Mouse (Mus musculus): ENCODE results near the gene Atp5b.
A peak's percentile ranks its signal among the peaks of the same experiment; 100 is the strongest.
"Not testable (repeated sequence)": the region's sequence is repeated elsewhere in the genome, so short reads cannot be mapped to it uniquely, and the experiment has no call there.

Atp5b gene

GRCm38 (mm10) chr10:128069201-128069600 is 13.9 kb upstream of the Atp5b start:
- no peak for DNase-seq (ENCODE audit: low spot score)

DNA sequence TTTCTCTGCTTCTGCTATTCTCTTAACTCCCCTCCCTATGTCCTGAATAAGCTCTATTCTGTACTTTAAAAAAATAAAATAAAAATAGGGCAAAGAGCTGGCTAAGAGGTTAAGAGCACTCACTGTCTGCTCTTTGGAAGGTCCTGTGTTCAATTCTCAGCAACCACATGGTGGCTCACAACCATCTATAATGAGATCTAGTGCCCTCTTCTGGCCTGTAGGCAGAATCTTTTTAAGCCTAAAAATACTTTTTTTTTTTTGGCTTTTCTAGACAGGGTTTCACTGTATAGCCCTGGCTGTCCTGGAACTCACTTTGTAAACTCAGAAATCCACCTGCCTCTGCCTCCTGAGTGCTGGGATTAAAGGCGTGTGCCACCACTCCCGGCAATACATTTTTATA is 12.6 kb upstream of the Atp5b start:
- DNase-seq (ENCODE audit: low spot score): not testable (repeated sequence)

DNA sequence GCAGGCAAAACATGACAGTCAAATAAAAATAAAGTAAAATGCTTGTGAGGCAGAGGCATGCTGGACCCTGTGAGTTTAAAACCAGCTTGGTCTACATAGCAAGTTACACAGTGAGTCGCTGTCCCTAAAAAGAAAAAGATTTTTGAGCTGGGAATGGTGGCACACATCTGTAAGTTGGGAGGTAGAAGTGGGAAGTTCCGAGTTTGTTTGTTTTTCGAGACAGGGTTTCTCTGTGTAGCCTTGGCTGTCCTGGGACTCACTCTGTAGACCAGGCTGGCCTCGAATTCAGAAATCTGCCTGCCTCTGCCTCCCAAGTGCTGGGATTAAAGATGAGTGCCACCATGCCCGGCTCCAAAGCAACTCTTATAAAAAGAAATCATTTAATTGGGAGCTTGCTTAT is 4.8 kb upstream of the Atp5b start:
- DNase-seq (ENCODE audit: low spot score): not testable (repeated sequence)

DNA sequence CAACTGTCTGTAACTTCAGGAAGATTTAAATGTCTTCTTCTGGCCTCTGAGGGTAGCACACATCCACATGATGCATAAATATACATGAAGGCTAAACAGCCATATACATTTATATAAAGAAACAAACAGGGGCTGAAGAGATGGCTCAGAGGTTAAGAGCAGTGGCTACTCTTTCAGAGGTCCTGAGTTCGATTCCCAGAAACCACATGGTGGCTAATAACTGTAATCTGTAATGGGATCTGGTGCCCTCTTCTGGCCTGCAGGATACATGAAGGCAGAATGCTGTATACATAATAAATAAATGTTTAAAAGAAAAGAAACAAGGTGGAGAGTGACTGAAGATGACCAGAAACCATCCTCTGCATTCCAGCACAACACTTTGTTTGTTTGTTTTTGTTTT is 2.6 kb upstream of the Atp5b start:
- peak; percentile 28 for DNase-seq (ENCODE audit: low spot score)

DNA sequence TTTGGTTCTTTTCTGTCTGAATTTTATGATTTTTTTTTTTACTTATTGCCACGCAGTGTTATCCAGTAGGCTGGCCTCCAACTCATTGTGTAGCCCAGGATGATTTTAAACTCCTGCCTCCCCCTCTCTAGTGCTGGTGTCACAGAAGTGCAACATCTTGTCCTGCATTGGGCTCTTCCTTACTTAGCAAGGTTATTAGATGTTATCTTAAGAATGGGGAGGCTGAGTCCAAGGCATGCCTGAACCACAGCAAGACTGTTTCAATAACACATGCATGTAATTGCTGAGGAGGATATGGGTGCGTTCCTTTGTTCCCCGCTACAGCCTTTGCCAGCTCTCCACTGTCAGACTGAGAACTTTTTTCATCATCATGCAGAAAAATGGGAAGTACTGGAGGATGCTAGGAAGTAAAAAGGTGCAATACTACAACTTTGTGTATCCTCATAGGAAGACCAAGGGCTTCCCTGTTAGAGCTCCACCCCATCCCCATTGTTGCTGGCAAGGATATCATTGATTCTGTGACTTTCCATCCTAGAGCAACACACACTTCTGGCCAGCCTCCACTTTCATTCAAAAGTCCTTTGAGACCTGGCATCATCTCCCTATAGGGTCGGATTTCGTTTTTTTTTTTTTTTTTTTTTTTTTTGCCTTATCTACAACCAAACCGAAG is 1.1 kb upstream of the Atp5b start:
- DNase-seq (ENCODE audit: low spot score): no peak

DNA sequence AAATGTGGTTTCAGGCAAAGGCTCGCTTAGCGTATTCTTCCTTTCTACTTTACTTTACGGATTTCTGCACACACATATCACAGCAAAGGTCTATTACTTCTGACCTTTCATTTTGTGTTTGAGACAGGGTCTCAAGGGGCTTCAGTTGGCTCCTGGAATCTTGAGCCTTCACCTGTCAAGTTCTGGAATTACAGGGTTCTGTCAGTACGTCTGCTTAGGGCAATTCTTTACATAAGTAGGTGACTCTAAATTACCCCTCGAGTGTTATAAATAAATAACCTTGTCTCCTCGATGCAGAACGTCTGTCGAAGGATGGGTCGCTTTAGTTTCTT is 630 bp upstream of the Atp5b start:
- DNase-seq (ENCODE audit: low spot score): no peak

- DNase-seq (ENCODE audit: low spot score): no peak
These were observed 615 bp downstream of the Atp5b start for GRCm38 (mm10) chr10:128083688-128084087.

DNA sequence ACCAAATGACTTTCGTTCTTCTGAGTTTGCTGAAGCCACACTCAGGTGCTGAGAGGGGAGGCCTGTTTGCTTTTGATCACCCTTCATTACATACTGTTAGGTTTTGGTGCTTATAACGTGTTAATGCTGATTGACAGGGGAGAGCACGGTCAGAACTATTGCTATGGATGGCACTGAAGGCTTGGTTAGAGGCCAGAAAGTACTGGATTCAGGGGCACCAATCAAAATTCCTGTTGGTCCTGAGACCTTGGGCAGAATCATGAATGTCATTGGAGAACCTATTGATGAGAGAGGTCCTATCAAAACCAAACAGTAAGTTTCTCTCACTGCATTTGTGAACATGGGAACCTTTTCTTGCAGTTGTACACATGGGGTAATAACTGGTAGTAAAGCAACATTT is 1.1 kb downstream of the Atp5b start:
- DNase-seq (ENCODE audit: low spot score): no peak

DNA sequence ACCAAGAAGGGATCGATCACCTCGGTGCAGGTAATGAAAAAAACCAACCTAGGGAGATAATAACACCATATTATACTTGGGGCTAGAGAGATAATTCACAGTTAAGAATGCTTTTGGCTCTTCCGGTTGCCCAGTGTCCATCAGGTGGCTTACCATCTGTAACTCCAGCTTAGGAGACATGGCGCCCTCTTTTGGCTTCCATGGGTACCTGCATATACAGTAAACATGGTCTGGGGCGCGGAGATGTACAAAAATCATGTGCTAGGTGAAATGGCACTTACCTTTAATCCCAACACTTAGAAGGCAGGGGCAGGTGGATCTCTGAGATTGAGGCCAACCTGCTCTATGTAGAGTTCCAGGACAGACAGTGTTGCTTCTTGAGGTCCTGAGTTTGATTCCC is 3.3 kb downstream of the Atp5b start:
- peak; percentile 26 for DNase-seq (ENCODE audit: low spot score)

DNA sequence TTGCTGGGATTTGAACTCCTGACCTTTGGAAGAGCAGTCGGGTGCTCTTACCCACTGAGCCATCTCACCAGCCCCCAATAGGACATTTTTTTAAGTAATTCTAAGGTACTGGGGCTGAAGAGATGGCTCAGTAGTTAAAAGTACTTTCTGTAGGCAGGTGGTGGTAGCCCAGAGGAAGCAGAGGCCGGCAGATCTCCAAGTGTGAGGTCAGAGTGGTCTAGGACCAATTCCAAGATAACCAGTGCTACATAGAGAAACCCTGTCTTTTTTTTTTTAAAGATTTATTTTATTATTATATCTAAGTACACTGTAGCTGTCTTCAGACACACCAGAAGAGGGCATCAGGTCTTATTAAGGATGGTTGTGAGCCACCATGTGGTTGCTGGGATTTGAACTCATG is 4.1 kb downstream of the Atp5b start:
- DNase-seq (ENCODE audit: low spot score): not testable (repeated sequence)

DNA sequence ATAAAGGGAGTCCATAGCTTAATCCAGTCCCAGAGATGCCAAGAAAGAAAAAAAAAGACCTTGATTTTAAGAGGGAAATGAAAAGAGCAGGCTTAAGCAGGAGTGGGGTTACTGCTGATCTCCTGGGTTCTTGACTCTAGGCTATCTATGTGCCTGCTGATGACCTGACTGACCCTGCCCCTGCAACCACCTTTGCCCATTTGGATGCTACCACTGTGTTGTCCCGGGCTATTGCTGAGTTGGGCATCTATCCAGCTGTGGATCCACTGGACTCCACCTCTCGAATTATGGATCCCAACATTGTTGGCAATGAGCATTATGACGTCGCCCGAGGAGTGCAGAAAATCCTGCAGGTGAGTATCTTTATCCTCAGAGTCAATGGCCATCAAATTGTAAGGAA is 5.1 kb downstream of the Atp5b start:
- DNase-seq (ENCODE audit: low spot score): no peak

- DNase-seq (ENCODE audit: low spot score): no peak
These were observed 6.8 kb downstream of the Atp5b start for GRCm38 (mm10) chr10:128089842-128090241.

DNA sequence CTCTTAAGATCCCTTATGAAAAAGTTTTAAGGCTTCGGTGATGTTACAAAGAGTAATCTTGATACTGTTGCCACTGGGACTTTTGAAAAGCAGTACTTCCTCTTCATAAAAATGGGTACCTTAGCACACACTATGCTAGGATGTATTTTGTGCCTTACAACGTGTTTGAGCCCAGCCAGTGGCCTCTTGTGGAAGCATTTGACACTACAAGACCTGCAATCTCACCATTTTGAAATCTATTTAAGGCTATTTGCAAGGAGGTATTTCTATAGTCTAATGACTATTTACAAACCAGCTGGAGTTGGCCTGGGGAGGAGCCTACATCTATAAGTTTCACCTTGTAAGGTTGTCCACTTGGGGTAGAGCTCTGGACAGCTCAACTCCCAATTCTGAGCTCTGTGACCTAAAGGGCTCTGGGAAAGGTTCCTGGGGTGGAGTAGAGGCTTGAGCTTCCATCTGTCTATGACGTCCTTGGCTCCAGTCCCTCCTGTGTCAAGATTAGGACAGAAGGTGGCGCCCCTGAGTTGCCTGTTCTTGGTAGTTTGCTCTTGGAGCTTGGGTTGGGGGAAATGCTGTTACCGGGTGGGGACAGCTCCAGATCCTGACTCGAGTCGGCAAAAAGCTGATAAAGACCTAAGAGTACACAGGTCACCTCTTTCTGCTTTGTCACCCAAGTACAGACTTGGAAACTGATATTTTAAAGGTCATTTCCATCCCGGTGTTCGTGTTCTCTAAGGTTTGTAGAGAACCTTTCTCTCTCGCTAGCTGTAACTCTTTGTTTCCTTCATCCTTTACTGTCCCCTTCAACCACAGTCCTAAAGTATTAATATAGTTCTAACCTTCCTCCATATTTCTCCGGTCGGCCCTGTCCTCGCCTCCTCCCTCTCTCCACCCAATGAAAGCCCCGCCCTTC is 7.8 kb downstream of the Atp5b start:
- DNase-seq (ENCODE audit: low spot score): peak; percentile 89

GRCm38 (mm10) chr10:128091564-128092505 is 8.8 kb downstream of the Atp5b start, which contains the start of gene Baz2a:
Gene Baz2a (plus strand): TSS chr10:128091577.
- peak; percentile 59 for DNase-seq (ENCODE audit: low spot score)

DNA sequence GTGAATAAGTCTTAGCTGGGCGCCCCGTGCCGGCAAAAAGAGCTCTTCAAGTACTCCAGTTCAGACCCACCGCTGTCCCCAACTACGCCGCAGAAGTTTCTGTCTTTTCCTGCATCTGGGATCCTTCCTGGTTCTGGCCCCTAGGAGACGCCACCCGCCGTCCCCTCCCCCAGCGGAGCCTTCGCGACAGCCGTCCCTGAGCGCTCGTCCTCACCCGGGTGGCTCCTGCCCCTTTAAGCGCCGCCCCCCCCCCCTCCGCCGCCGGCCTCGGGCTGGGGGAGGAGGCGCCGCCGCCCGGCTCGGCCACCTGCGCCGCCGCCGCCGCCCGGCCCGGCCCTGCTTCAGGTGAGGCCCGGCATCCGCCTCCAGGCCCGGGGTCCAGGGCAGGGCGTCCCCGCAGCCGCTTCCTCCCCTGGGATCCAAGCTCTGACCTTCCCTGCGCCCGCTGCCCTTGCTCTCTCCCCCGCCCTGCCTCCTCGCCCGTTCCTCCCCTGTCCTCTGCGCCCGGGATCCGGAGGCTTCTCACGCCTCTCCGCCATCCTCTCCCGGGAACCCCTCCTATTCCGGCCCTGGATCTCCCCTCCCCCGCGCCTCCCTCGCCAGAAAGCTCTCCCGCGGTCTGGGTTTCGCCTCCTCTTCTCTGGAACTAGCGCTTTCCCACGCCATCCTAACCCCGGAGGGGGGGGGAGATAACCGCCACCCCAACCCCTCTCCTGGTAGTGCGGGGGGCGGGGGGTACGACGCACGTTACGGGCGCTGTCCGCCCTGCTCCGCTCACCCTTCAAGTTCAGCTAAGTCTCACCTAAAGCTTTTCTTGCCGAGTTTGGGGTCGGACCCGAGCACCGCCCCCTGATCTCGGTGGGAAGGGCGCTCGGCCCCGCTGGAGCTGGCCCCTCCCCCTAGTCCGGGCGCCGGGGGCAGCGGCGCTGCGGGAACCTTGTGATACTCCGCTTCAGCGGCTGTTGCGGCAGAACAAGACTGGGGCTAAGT is 9.7 kb downstream of the Atp5b start:
- DNase-seq (ENCODE audit: low spot score): peak; percentile 41

- DNase-seq (ENCODE audit: low spot score): peak; percentile 37
These were observed 10.6 kb downstream of the Atp5b start for GRCm38 (mm10) chr10:128093496-128094294.

DNA sequence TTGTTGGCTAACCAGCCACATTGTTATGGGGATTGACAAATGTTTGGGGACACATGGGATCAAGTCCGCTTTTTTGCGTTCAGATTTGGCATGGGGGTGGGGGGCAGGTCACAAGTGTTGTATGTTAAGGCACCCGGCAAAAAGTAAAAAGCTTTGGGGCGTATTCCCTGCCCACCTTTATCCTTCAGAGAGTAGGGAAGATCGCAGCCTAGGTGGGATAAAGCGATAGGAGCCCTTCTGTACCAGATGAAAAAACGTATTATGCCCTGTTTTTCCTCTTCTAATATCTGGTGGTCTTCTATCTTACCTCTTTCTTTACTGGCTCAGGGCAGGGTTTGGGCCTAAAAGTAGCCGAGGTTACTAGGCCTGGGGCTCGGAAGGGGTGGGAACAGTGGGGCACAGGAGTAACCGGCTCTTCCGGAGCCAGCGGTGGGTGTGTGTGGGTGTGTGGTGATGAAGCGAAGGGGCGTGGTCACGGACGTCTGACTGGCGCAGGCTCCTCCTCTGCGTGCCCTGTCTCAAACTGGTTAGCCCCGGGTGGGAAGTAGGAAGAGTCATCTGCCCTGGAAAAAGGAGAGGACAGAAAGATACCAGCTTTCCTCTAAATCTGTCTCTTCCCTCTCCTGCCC is 11.4 kb downstream of the Atp5b start:
- peak; percentile 92 for DNase-seq (ENCODE audit: low spot score)

DNA sequence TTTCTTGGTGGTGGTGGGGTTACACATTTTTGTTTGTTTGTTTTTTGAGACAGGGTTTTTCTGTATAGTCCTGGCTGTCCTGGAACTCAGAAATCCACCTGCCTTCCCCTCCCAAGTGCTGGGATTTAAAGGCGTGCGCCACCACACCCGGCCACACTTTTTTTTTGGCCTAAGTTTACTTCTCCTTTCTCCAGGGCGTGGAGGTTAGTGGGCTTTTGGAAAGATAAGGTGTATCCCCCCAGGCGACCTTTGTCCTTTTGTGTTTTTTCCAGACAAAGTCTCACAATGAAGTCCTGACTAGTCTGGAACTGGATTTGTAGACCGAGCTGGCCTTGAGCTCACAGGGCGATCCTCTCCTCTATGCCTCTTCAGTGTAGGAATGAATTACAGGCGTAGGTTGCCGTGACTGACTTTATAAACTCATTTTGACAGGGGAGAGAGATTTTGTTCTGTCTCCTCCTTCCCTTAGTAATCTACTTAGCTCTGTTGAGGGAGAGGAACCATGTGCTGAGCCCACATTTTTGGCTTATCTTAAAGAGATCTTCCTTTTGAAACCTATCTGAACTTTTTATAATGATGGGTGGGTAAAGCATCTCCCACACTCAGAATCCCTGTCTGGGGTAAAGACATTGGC is 12.0 kb downstream of the Atp5b start:
- DNase-seq (ENCODE audit: low spot score): no peak

DNA sequence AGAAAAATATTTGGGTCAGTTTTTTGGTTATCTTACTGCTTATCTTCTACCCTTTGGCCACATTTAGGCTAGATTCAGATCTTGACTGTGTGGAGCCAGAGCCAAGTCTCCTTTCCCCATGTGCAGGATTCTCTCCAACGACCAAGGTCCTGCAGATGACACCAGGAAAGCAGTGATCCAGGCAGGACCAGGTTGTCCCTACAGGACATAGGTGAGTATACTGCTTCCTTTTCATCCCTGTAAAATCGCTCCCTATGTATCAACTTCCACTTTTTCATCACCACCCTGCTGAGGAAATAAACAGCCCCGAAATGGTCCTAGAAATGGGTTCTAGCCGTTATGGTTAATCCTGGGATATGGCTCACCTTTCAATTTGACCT is 13.2 kb downstream of the Atp5b start:
- DNase-seq (ENCODE audit: low spot score): no peak
